Mouse (Mus musculus): ENCODE results near the gene Gemin2.
"Not testable (repeated sequence)": the region's sequence is repeated elsewhere in the genome, so short reads cannot be mapped to it uniquely, and the experiment has no call there.

Gemin2 gene

GRCm38 (mm10) chr12:59013234-59013633 is at the start of gene Gemin2:
TSS of gene Gemin2 (plus strand) at chr12:59013393.
- DNase-seq, result peak; percentile 92

GRCm38 (mm10) chr12:58964583-58964982 is 48.6 kb upstream of the Gemin2 start:
- DNase-seq, result peak; percentile 6

GRCm38 (mm10) chr12:58976966-58977365 is 36.2 kb upstream of the Gemin2 start:
- DNase-seq, result no peak

- DNase-seq, result not testable (repeated sequence)
Measured at GRCm38 (mm10) chr12:58981178-58981661, 32.0 kb upstream of the Gemin2 start.

GRCm38 (mm10) chr12:58985766-58986165 is 27.4 kb upstream of the Gemin2 start:
- no peak for DNase-seq

GRCm38 (mm10) chr12:59010482-59010881 is 2.7 kb upstream of the Gemin2 start:
- peak; percentile 23 for DNase-seq

GRCm38 (mm10) chr12:59011275-59011843 is 1.8 kb upstream of the Gemin2 start:
- DNase-seq, result no peak

GRCm38 (mm10) chr12:59011844-59012709 is 1.1 kb upstream of the Gemin2 start, which contains the start of gene Sec23a:
TSS of gene Sec23a (minus strand) at chr12:59012017.
- peak; percentile 99 for DNase-seq

GRCm38 (mm10) chr12:59012710-59013091 is 492 bp upstream of the Gemin2 start:
- DNase-seq, result no peak

GRCm38 (mm10) chr12:59017970-59018369 is 4.8 kb downstream of the Gemin2 start:
- no peak for DNase-seq

GRCm38 (mm10) chr12:59019891-59020290 is 6.7 kb downstream of the Gemin2 start:
- DNase-seq, result no peak

GRCm38 (mm10) chr12:59021306-59021705 is 8.1 kb downstream of the Gemin2 start:
- no peak for DNase-seq

- DNase-seq, result peak; percentile 25
Measured at GRCm38 (mm10) chr12:59032101-59032500, 18.9 kb downstream of the Gemin2 start.

GRCm38 (mm10) chr12:59039162-59039970 is 26.2 kb downstream of the Gemin2 start:
- DNase-seq, result no peak

- no peak for DNase-seq
Measured at GRCm38 (mm10) chr12:59039971-59040844, 27.0 kb downstream of the Gemin2 start.

- no peak for DNase-seq
Measured at GRCm38 (mm10) chr12:59040851-59041250, 27.7 kb downstream of the Gemin2 start.

- no peak for DNase-seq
Measured at GRCm38 (mm10) chr12:59052470-59052869, 39.3 kb downstream of the Gemin2 start.

- DNase-seq, result no peak
Measured at GRCm38 (mm10) chr12:59053166-59053565, 40.0 kb downstream of the Gemin2 start.

- no peak for DNase-seq
Measured at GRCm38 (mm10) chr12:59053976-59054375, 40.8 kb downstream of the Gemin2 start.

- DNase-seq, result no peak
Measured at GRCm38 (mm10) chr12:59055196-59055850, 42.1 kb downstream of the Gemin2 start.

- no peak for DNase-seq
Measured at GRCm38 (mm10) chr12:59056222-59056621, 43.0 kb downstream of the Gemin2 start.

GRCm38 (mm10) chr12:59058242-59058641 is 45.0 kb downstream of the Gemin2 start:
- DNase-seq, result not testable (repeated sequence)

All from thymus, postnatal 25 days (tissue).